Mouse (Mus musculus): ENCODE measurements around the gene Galr3. TPM values are rescaled to one million over a fixed set of nuclear protein-coding genes. Genes with fewer than 3 reads are reported as not detected.
A peak's percentile ranks its signal among the peaks of the same experiment; 100 is the strongest.

Galr3 gene
- total and polyA plus RNA-seq, 3 experiments, result 0.70 to 1.6 (median 1.2) TPM

GRCm38 (mm10) chr15:79075658-79076365, 34.1 kb downstream of the Galr3 start:
- H3K27me3 ChIP-seq (replicated peaks), result no peaks in the 10 kb centered on the region
- H3K79me2 ChIP-seq (replicated peaks; ENCODE audit: control insufficient read depth, extremely low read depth, insufficient read depth, poor library complexity, severe bottlenecking), result peaks cover 35% of the 10 kb centered on the region
- H3K36me3 ChIP-seq (replicated peaks in 1 of 2; ENCODE audit: control insufficient read depth in 1 of 2, insufficient read depth in 1 of 2, low read length in 1 of 2), result peaks cover 36 to 45% of the 10 kb centered on the region in 2 experiments
- in situ Hi-C loops (cut with MboI; ENCODE audit: low pct_ligation_motif_present, low pct_unique_long_range_greater_than_20kb, low sequenced_read_pairs), result no loop called here
- no peak overlapping the region for H3K27ac ChIP-seq (ENCODE audit: insufficient read depth, low read depth)
- H3K4me1 ChIP-seq (ENCODE audit: control insufficient read depth in 1 of 2, insufficient read depth in 2 of 2), result peaks cover 3 to 53% of the 10 kb centered on the region in 2 experiments
- peak overlapping the region; percentile 72 to 97 (median 82) for H3K4me3 ChIP-seq (replicated peaks in 1 of 3; ENCODE audit: low read depth in 2 of 3, low read length in 2 of 3, poor library complexity in 1 of 3)
- peak overlapping the region; percentile 83 for H3K4me2 ChIP-seq (ENCODE audit: insufficient read depth, low read depth, poor library complexity, severe bottlenecking)
- no peak for DNase-seq (ENCODE audit: extremely low read depth)
- peak overlapping the region; percentile 65 for H3K9ac ChIP-seq (ENCODE audit: insufficient read depth, low read depth)
- H3K9me3 ChIP-seq (replicated peaks; ENCODE audit: low read length), result no peaks in the 10 kb centered on the region
- no peak for TF ChIP-seq ZKSCAN1 (IDR thresholded peaks at IDR 0.05; ENCODE audit: borderline replicate concordance, low read depth, low read length)
- no peak for TF ChIP-seq MEF2A (IDR thresholded peaks at IDR 0.05; ENCODE audit: borderline replicate concordance, low read depth, low read length)
- no peak for TF ChIP-seq RAD21 (IDR thresholded peaks at IDR 0.05; ENCODE audit: low read depth, low read length)
- no peak for TF ChIP-seq ZNF384 (IDR thresholded peaks at IDR 0.05; ENCODE audit: low read depth, low read length)
- TF ChIP-seq POLR2A (IDR thresholded peaks at IDR 0.05; ENCODE audit: low read depth, low read length), result no peak
- no peak for TF ChIP-seq MAX (IDR thresholded peaks at IDR 0.05; ENCODE audit: low read length)
- no peak for TF ChIP-seq CHD2 (IDR thresholded peaks at IDR 0.05; ENCODE audit: low read length)
- TF ChIP-seq USF2 (conservative IDR thresholded peaks at IDR 0.05; ENCODE audit: low read depth, low read length), result no peak
- no peak for TF ChIP-seq POLR2AphosphoS2 (IDR thresholded peaks at IDR 0.05; ENCODE audit: low read depth, low read length)
- TF ChIP-seq ZC3H11A (IDR thresholded peaks at IDR 0.05; ENCODE audit: low read depth, low read length), result no peak
- no peak for TF ChIP-seq MYC (IDR thresholded peaks at IDR 0.05; ENCODE audit: low read depth, low read length)
- no peak for TF ChIP-seq KAT2A (IDR thresholded peaks at IDR 0.05; ENCODE audit: insufficient replicate concordance, low read length)
- no peak for TF ChIP-seq ZMIZ1 (IDR thresholded peaks at IDR 0.05; ENCODE audit: low read depth, low read length)
- no peak for TF ChIP-seq GABPA (IDR thresholded peaks at IDR 0.05; ENCODE audit: insufficient replicate concordance, low read depth, low read length)
- no peak for TF ChIP-seq NRF1 (IDR thresholded peaks at IDR 0.05; ENCODE audit: low read depth, low read length)
- dilution Hi-C loops (cut with MboI; ENCODE audit: extremely low pct_ligation_motif_present, extremely low pct_unique_long_range_greater_than_20kb, low sequenced_read_pairs), result no loop called here

- Histone ChIP-seq H3K79me2 (replicated peaks; ENCODE audit: control insufficient read depth, extremely low read depth, insufficient read depth, poor library complexity, severe bottlenecking) (peaks cover 35% of the 10 kb centered on the region), H3K27me3 (replicated peaks) (no peaks in the 10 kb centered on the region), H3K9me3 (replicated peaks; ENCODE audit: low read length) (no peaks in the 10 kb centered on the region), H3K27ac (ENCODE audit: insufficient read depth, low read depth) (no peak overlapping the region), H3K4me1 (ENCODE audit: control insufficient read depth in 1 of 2, insufficient read depth in 2 of 2) (peaks cover 3 to 28% of the 10 kb centered on the region in 2 experiments), H3K4me3 (replicated peaks in 1 of 3; ENCODE audit: low read depth in 2 of 3, low read length in 2 of 3, poor library complexity in 1 of 3) (no peak overlapping the region), H3K9ac (ENCODE audit: insufficient read depth, low read depth) (no peak overlapping the region), H3K4me2 (ENCODE audit: insufficient read depth, low read depth, poor library complexity, severe bottlenecking) (no peak overlapping the region), H3K36me3 (replicated peaks in 1 of 2; ENCODE audit: control insufficient read depth in 1 of 2, insufficient read depth in 1 of 2, low read length in 1 of 2) (peaks cover 73 to 82% of the 10 kb centered on the region in 2 experiments)
- no peak for DNase-seq (ENCODE audit: extremely low read depth)
- dilution Hi-C loops (cut with MboI; ENCODE audit: extremely low pct_ligation_motif_present, extremely low pct_unique_long_range_greater_than_20kb, low sequenced_read_pairs), result no loop called here
- in situ Hi-C loops (cut with MboI; ENCODE audit: low pct_ligation_motif_present, low pct_unique_long_range_greater_than_20kb, low sequenced_read_pairs), result no loop called here
- no peak for TF ChIP-seq ZNF384 (IDR thresholded peaks at IDR 0.05; ENCODE audit: low read depth, low read length)
- TF ChIP-seq CHD1 (IDR thresholded peaks at IDR 0.05; ENCODE audit: low read depth, low read length), result no peak
- TF ChIP-seq MAZ (IDR thresholded peaks at IDR 0.05; ENCODE audit: low read depth, low read length), result no peak
- no peak for TF ChIP-seq MAX (IDR thresholded peaks at IDR 0.05; ENCODE audit: low read length)
- TF ChIP-seq JUN (IDR thresholded peaks at IDR 0.05; ENCODE audit: insufficient read depth, low read depth, low read length), result no peak
- no peak for TF ChIP-seq GABPA (IDR thresholded peaks at IDR 0.05; ENCODE audit: insufficient replicate concordance, low read depth, low read length)
- no peak for TF ChIP-seq MAFK (IDR thresholded peaks at IDR 0.05; ENCODE audit: insufficient replicate concordance, low read length)
- TF ChIP-seq MXI1 (IDR thresholded peaks at IDR 0.05; ENCODE audit: low read depth, low read length), result no peak
- no peak for TF ChIP-seq ZMIZ1 (IDR thresholded peaks at IDR 0.05; ENCODE audit: low read depth, low read length)
- no peak for TF ChIP-seq POLR2AphosphoS2 (IDR thresholded peaks at IDR 0.05; ENCODE audit: low read depth, low read length)
Measured at GRCm38 (mm10) chr15:79079567-79079966, 37.9 kb downstream of the Galr3 start.

Data from CH12.LX (cell line).